Mouse (Mus musculus) natural killer cell, adult 2 months (primary cell): ENCODE data around the gene Fryl.

ENCODE experiments used
- DNase-seq, 2 experiments: peaks; one replicate each; pipeline ENCODE4 v3.0.0; 2022; ENCODE audit warnings: low spot score in 2 of 2

Gene Fryl

GRCm38 (mm10) chr5:73257096-73257495 lies 677 bp upstream of the Fryl start:
- no peak for DNase-seq

DNA sequence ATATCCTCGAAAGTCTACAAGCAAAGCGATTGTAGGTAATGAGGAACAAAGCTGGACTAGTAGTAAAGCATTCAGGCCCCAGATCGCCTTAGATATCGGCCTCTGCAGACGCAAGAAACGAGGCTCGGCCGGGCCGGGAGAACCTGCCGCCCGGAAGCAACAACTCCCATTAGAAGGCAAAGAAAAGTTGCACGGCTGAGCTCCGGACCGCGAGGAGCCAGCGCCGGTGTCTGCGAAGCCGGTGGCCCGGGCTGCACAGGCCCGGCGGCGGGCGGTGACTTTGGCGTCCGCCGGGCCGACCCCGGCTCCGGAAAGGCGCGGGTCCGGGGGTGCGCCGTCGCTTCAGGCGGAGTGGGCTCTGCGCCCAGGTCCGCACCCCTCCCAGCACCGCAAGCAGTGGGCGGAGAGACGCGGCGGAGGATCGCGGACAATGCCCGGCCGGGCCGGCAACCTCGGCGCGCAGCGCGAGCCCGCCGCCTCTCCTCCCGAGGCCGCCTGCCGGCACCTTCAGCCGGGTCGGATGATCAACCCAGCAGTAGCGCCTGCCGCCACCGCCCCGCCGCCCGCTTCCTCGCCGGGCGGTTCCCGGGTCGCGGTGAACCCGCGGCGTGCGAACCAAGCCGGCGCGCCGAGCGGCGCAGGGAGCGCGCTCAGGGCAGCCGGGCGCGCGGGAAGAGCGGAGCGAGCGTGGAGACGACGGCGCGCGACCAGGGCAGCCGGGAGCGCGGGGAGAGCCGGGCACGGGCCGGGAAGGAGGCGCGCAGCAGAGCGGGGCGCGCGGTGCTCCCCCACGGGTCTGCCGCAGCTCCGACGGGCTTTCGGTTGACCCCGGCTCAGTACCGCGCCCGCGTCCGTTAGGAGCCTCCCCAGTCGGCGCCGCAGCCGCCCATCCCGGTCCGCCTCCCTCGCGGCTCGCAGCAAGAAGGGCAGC lies 833 bp downstream of the Fryl start:
- DNase-seq = peak; percentile 42 to 44

- no peak for DNase-seq
Observed at GRCm38 (mm10) chr5:73254660-73255059, 1.8 kb downstream of the Fryl start.

DNA sequence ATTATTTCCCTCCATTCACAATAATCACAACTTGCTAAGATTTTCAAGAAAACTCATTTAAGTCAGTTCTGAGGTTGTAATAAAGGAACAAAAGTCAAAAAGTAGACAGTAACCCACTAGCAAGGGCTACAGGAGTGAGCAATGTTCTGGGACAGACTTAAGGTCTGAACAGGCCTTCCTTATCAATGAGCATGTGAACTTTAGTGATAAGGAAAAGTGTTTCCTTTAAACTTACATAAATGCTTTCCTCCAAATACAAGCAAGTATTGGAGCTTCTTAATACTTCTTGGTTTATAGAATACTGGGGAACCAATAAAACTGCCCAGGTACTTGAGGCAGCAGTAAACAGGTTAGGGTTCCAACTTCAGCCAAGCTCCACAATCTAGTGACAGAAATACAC lies 3.7 kb downstream of the Fryl start:
- no peak for DNase-seq

GRCm38 (mm10) chr5:73249341-73249740 lies 7.1 kb downstream of the Fryl start:
- no peak for DNase-seq

- DNase-seq = no peak
Observed at GRCm38 (mm10) chr5:73248211-73248610, 8.2 kb downstream of the Fryl start.

- no peak for DNase-seq
Observed at GRCm38 (mm10) chr5:73246414-73246813, 10.0 kb downstream of the Fryl start.

GRCm38 (mm10) chr5:73244403-73244802 lies 12.0 kb downstream of the Fryl start:
- DNase-seq = no peak

- DNase-seq = no peak
Observed at GRCm38 (mm10) chr5:73241966-73242365, 14.5 kb downstream of the Fryl start.

DNA sequence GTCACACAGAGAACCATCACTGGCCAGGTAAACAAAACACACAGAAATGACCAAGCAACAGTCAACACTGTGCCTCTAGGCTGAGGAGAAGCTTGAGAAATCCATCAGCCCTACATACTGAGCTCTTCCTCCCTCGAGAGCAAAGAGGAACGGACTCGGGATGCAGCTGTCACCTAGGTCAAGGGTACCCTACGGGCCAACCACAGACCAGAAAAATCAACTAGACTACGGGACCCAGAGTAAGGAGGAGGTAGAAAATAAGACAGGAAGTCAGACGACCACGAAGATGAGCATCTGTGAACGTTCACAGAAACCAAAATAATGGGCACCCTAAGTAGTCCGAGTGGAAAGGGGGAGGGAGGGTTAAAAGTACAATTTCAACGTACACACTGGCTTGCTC lies 15.1 kb downstream of the Fryl start:
- peak; percentile 66 to 72 for DNase-seq

GRCm38 (mm10) chr5:73240391-73240790 lies 16.0 kb downstream of the Fryl start:
- DNase-seq = no peak

- DNase-seq = peak; percentile 43 to 62
Observed at GRCm38 (mm10) chr5:73236894-73237334, 19.5 kb downstream of the Fryl start.

- no peak for DNase-seq
Observed at GRCm38 (mm10) chr5:73235201-73235600, 21.2 kb downstream of the Fryl start.

DNA sequence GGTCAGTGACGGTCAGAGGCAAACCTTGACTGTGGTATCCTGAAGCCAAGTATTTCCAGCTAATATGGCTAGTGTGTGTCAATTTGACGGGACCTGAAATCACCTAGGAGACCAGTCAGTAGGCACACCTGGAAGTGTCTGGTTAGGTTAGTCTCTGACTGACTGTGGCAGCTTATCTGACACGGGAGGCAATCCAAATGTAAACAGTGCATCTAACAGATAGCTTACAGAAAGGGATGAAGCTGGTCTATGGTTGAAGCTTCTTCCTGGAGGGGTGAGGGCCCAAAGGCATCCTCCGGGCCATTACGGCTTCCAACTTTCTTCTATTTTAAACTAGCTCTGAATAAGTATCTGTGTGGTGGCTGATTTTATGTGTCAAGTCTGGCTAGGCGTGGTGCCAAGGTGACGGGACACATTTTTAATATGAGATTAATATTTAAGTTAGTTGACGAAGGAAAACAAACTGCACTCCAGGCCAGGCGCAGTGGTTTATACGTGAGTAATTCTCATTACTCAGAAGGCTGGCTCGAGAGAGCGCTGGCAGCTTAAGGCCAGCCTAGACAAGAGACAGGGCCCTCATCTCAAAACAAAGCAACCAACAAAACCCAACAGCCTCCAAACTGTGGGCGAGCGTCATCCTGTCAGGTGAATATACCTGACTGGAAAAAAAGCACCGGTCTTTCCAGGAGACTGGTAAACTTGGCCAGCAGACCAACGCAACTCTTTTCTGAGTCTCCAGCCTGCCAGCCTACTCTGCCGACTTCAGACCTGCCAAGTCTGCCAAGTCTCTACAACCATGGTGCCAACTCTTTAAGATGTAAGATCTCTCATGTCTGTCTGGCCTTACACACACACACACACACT lies 23.2 kb downstream of the Fryl start:
- DNase-seq = no peak

- DNase-seq = no peak
Observed at GRCm38 (mm10) chr5:73232267-73232666, 24.2 kb downstream of the Fryl start.

GRCm38 (mm10) chr5:73231835-73232234 lies 24.6 kb downstream of the Fryl start:
- DNase-seq = no peak

DNA sequence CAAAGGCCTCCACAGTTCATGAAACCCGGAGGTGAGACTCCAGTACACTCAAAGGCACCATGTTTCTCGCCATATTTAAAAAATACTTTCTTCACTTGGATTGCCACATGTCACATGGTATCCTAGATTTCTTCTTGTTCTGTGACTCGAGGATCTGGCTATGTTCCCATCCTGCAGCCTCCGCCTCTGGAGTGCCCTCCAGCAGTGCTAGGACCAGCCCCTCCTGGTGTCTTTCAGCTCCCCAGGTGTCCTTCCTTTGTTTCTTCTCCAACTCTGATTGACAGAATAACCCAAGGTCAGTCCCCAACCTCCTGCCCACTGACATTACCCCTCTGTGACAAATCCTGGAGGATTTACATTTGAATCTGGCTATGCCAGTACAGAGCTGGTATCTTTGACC lies 26.2 kb downstream of the Fryl start:
- DNase-seq = no peak

DNA sequence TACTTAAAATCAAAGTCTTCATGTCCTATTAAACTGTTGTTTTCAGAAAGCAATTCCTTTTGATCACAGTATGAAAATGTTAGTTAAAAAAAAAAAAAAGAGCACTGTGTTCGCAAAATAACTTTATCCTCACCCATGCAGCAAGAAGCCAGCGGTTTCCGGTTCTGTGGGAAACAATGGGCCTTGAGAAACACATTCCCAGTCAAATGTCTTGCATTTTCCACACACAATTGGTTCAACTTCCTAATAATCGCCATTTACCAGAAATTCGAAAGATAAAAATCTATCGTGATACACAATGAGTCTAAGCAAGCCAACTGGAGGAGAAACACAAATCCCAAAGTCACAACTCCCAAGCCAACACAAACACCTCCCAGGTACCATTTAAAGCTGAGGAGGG lies 27.0 kb downstream of the Fryl start:
- no peak for DNase-seq

DNA sequence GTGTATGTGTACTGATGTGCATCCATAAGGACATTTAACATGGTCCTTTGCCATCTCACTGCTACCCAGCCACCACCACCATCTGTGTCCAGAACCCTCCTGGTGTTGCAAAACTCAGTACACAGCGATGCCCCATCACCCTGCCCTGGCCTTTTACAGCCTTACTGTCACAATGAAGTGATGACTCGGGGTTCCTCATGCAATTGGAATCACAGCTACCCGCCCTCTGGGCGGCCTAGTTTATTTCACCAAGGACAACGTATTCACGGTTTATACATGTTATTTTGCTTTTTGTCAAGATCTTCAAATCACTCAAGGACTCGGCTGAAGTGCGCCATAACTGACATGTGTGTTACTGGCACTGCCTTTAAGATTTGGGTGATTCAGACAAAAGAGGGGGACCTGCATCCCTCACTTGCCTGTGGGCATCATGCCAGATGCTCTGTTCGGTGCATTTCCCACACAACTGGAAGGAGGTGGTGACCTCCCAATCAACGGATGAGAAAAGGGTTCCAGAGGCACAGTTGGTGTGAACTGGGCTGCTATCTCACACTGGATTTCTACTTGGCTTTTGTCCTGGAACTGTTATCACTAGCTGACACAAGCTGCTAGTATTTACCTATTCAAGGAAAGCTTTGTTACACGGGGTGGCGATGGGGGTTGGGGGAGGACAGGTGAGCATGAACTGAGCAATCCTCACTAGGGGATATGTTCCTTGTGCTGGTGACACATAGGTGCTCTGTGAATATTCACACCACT lies 27.9 kb downstream of the Fryl start:
- no peak for DNase-seq

GRCm38 (mm10) chr5:73227518-73228101 lies 28.8 kb downstream of the Fryl start:
- no peak for DNase-seq

GRCm38 (mm10) chr5:73223065-73223464 lies 33.4 kb downstream of the Fryl start:
- no peak for DNase-seq
